In genomic region chr10:86493140-86493539, GRCm38 (mm10) we compare ENCODE assay signal across 27 mouse cellular contexts. TPM values are rescaled to one million over a fixed set of nuclear protein-coding genes. Genes with fewer than 3 reads are reported as not detected.
A peak's percentile ranks its signal among the peaks of the same experiment; 100 is the strongest.
DNase-seq lines count a peak whose midpoint lies in the region; ATAC-seq and TF ChIP-seq lines count a peak whose summit lies in the region.
"Had no signal": no experiment of that assay in that cellular context is flagged by ENCODE, and none has a peak within 500 bp of the region (broad histone marks: within the 10 kb centered on the region; RNA-seq: fewer than 3 reads in every experiment).

No protein-coding gene starts in this region.

- no peak for TF ChIP-seq EP300 in CH12.LX (IDR thresholded peaks at IDR 0.05; ENCODE audit: low read length)

- TF ChIP-seq POLR2A in CH12.LX (IDR thresholded peaks at IDR 0.05; ENCODE audit: low read depth, low read length) = no peak
- TF ChIP-seq POLR2A in olfactory bulb, adult 2 months (IDR thresholded peaks at IDR 0.05; ENCODE audit: insufficient read depth, low read depth, low read length) = no peak

- H3K36me3 ChIP-seq in hindbrain, postnatal 0 days (ENCODE audit: insufficient read depth, low read length) = no peaks in the 10 kb centered on the region
- H3K36me3 ChIP-seq in hindbrain, embryonic 16.5 days (ENCODE audit: control insufficient read depth, insufficient read depth, low read length) = no peaks in the 10 kb centered on the region
- H3K36me3 ChIP-seq in CH12.LX (replicated peaks in 1 of 2; ENCODE audit: control insufficient read depth in 1 of 2, insufficient read depth in 1 of 2, low read length in 1 of 2) = peaks cover 3 to 37% of the 10 kb centered on the region in 2 experiments
- H3K36me3 ChIP-seq: embryonic facial prominence, embryonic 12.5 days; embryonic facial prominence, embryonic 15.5 days; heart, embryonic 10.5 days; heart, embryonic 13.5 days had no signal

- H3K27me3 ChIP-seq in hindbrain, postnatal 0 days (ENCODE audit: insufficient read depth, low read length) = no peaks in the 10 kb centered on the region
- H3K27me3 ChIP-seq in hindbrain, embryonic 16.5 days (replicated peaks; ENCODE audit: control insufficient read depth, insufficient read depth, low read length) = no peaks in the 10 kb centered on the region
- H3K27me3 ChIP-seq in CH12.LX (replicated peaks) = no peaks in the 10 kb centered on the region
- H3K27me3 ChIP-seq: embryonic facial prominence, embryonic 12.5 days; embryonic facial prominence, embryonic 15.5 days had no signal

- no peak for TF ChIP-seq RAD21 in CH12.LX (IDR thresholded peaks at IDR 0.05; ENCODE audit: low read depth, low read length)

- dilution Hi-C loops in CH12.LX (cut with MboI; ENCODE audit: extremely low pct_ligation_motif_present, extremely low pct_unique_long_range_greater_than_20kb, low sequenced_read_pairs) = no loop called here

- no peak for DNase-seq in hindbrain, postnatal 0 days (ENCODE audit: low spot score)
- DNase-seq in layer of hippocampus, adult 9-11 months = peak; percentile 25
- DNase-seq in layer of hippocampus, postnatal 10 days (ENCODE audit: low spot score in 2 of 2) = no peak
- no peak for DNase-seq in CH12.LX (ENCODE audit: extremely low read depth)
- no peak for DNase-seq in urinary bladder, postnatal 4 days (ENCODE audit: low spot score in 2 of 2)
- DNase-seq: adrenal gland, adult 2 months; adrenal gland, postnatal 14 days; B cell, adult 2 months; cerebellum, adult 11-12 months; cerebellum, adult 8-10 months; cerebellum, postnatal 10 days; cerebellum, postnatal 36 days; forebrain, postnatal 0 days; gastrocnemius, postnatal 10 days; gastrocnemius, postnatal 36 days; heart, adult 2 months; heart, postnatal 14 days; heart, postnatal 4 days had no signal

- H3K79me2 ChIP-seq in CH12.LX (replicated peaks; ENCODE audit: control insufficient read depth, extremely low read depth, insufficient read depth, poor library complexity, severe bottlenecking) = peaks cover 32% of the 10 kb centered on the region

- H3K4me3 ChIP-seq in hindbrain, postnatal 0 days (ENCODE audit: low read length) = no peak overlapping the region
- H3K4me3 ChIP-seq in hindbrain, embryonic 16.5 days (ENCODE audit: low read length) = no peak overlapping the region
- H3K4me3 ChIP-seq in CH12.LX (replicated peaks in 1 of 3; ENCODE audit: low read depth in 2 of 3, low read length in 2 of 3, poor library complexity in 1 of 3) = no peak overlapping the region
- H3K4me3 ChIP-seq in olfactory bulb, adult 2 months (ENCODE audit: insufficient read depth, low read depth, low read length) = no peak overlapping the region
- H3K4me3 ChIP-seq: embryonic facial prominence, embryonic 12.5 days; embryonic facial prominence, embryonic 15.5 days; heart, adult 2 months; heart, embryonic 10.5 days; heart, embryonic 13.5 days had no signal

- 0 out of 2 replicates have a peak overlapping the region, but pooled peaks have one; percentile 7 for H3K27ac ChIP-seq in hindbrain, postnatal 0 days
- H3K27ac ChIP-seq in hindbrain, embryonic 16.5 days (ENCODE audit: low read depth, low read length) = no peak overlapping the region
- H3K27ac ChIP-seq in CH12.LX (ENCODE audit: insufficient read depth, low read depth) = peak overlapping the region; percentile 20; the same call in 1 of the 2 replicates
- H3K27ac ChIP-seq in olfactory bulb, adult 2 months (ENCODE audit: insufficient read depth, low read depth, low read length) = peak overlapping the region; percentile 68
- H3K27ac ChIP-seq: embryonic facial prominence, embryonic 12.5 days; embryonic facial prominence, embryonic 15.5 days; heart, adult 2 months; heart, embryonic 10.5 days; heart, embryonic 13.5 days; hindbrain, embryonic 14.5 days had no signal

- no peak for TF ChIP-seq CTCF in hindbrain, postnatal 0 days (IDR thresholded peaks at IDR 0.05; ENCODE audit: low read depth)
- no peak for TF ChIP-seq CTCF in CH12.LX (conservative IDR thresholded peaks at IDR 0.05 in 1 of 2, IDR thresholded peaks at IDR 0.05 in 1 of 2; ENCODE audit: low read depth in 2 of 2, low read length in 2 of 2)
- TF ChIP-seq CTCF in olfactory bulb, adult 2 months (IDR thresholded peaks at IDR 0.05; ENCODE audit: insufficient read depth, low read depth, low read length) = no peak

- 64% methylated on average over 5 of the region's 5 CpGs for WGBS in hindbrain, postnatal 0 days
- WGBS in hindbrain, embryonic 16.5 days = 81% methylated on average over 5 of the region's 5 CpGs
- WGBS in olfactory bulb, adult 2 months = 43% methylated on average over 5 of the region's 5 CpGs

- H3K9ac ChIP-seq in hindbrain, postnatal 0 days (replicated peaks; ENCODE audit: low read length) = no peak overlapping the region
- H3K9ac ChIP-seq in hindbrain, embryonic 16.5 days (ENCODE audit: low read depth, low read length) = no peak overlapping the region
- H3K9ac ChIP-seq in CH12.LX (ENCODE audit: insufficient read depth, low read depth) = peak overlapping the region; percentile 20; the same call in 1 of the 2 replicates
- H3K9ac ChIP-seq: embryonic facial prominence, embryonic 12.5 days; embryonic facial prominence, embryonic 15.5 days; heart, embryonic 13.5 days; hindbrain, embryonic 14.5 days had no signal

- ATAC-seq in hindbrain, postnatal 0 days = no peak
- no peak for ATAC-seq in hindbrain, embryonic 16.5 days
- ATAC-seq: forebrain, embryonic 14.5 days; forebrain, postnatal 0 days had no signal

- in situ Hi-C loops in CH12.LX (cut with MboI; ENCODE audit: low pct_ligation_motif_present, low pct_unique_long_range_greater_than_20kb, low sequenced_read_pairs) = no loop called here

- H3K4me2 ChIP-seq in hindbrain, postnatal 0 days (ENCODE audit: low read depth, low read length) = no peak overlapping the region
- H3K4me2 ChIP-seq in hindbrain, embryonic 16.5 days (ENCODE audit: low read length) = no peak overlapping the region
- peak overlapping the region; percentile 8 for H3K4me2 ChIP-seq in CH12.LX (ENCODE audit: insufficient read depth, low read depth, poor library complexity, severe bottlenecking)
- H3K4me2 ChIP-seq: embryonic facial prominence, embryonic 12.5 days; embryonic facial prominence, embryonic 15.5 days; heart, embryonic 13.5 days; hindbrain, embryonic 14.5 days had no signal

- peaks cover 21% of the 10 kb centered on the region for H3K4me1 ChIP-seq in hindbrain, postnatal 0 days (ENCODE audit: insufficient read depth, low read length)
- H3K4me1 ChIP-seq in hindbrain, embryonic 16.5 days (ENCODE audit: control insufficient read depth, insufficient read depth, low read depth, low read length) = peaks cover 20% of the 10 kb centered on the region
- H3K4me1 ChIP-seq in CH12.LX (ENCODE audit: control insufficient read depth in 1 of 2, insufficient read depth in 2 of 2) = peaks cover 27 to 76% of the 10 kb centered on the region in 2 experiments
- H3K4me1 ChIP-seq in olfactory bulb, adult 2 months (ENCODE audit: control insufficient read depth, insufficient read depth, low read length) = peaks cover 13% of the 10 kb centered on the region

- no peaks in the 10 kb centered on the region for H3K9me3 ChIP-seq in hindbrain, postnatal 0 days (ENCODE audit: low read length)
- no peaks in the 10 kb centered on the region for H3K9me3 ChIP-seq in hindbrain, embryonic 16.5 days (ENCODE audit: control insufficient read depth, low read length)
- H3K9me3 ChIP-seq in CH12.LX (replicated peaks; ENCODE audit: low read length) = no peaks in the 10 kb centered on the region
- H3K9me3 ChIP-seq: embryonic facial prominence, embryonic 12.5 days; embryonic facial prominence, embryonic 15.5 days; heart, embryonic 10.5 days; heart, embryonic 13.5 days had no signal

TF ChIP-seq in CH12.LX, 34 proteins besides CTCF, POLR2A, EP300 and RAD21:
- TF ChIP-seq UBTF (IDR thresholded peaks at IDR 0.05; ENCODE audit: low read depth, low read length) (no peak), SIN3A (IDR thresholded peaks at IDR 0.05; ENCODE audit: low read length) (peak; percentile 45; the same call in 1 of the 2 replicates), MAX (IDR thresholded peaks at IDR 0.05; ENCODE audit: low read length) (0 out of 2 replicates have a peak, but pooled peaks have one; percentile 32), USF1 (IDR thresholded peaks at IDR 0.05; ENCODE audit: low read depth, low read length) (0 out of 2 replicates have a peak, but pooled peaks have one; percentile 0), MAFK (IDR thresholded peaks at IDR 0.05; ENCODE audit: insufficient replicate concordance, low read length) (no peak)
TF ChIP-seq in CH12.LX: peak in this region for 3.

RNA-seq across cellular contexts. Expression of gene Syn3, which starts 5.6 kb away (rescaled TPM):
- total RNA-seq in hindbrain, postnatal 0 days (2014; rRNA removed) = 64.7 and 67.4 TPM in 2 replicates
- polyA plus RNA-seq in hindbrain, postnatal 0 days (2015; fragmentation: Nextera tagmentation; extraction: Ambion mirVana) = 15.1 and 18.3 TPM in 2 replicates
- 29.9 and 31.3 TPM in 2 replicates for polyA plus RNA-seq in hindbrain, embryonic 16.5 days (2015; fragmentation: Nextera tagmentation; extraction: Ambion mirVana)
- total RNA-seq in layer of hippocampus, postnatal 10 days (2021) = 10 to 100 TPM; 35.1 to 39.6 TPM
- 3.7 and 8.9 TPM in 2 replicates for total RNA-seq in CH12.LX (2012; rRNA removed)
- total RNA-seq in CH12.LX (2014; rRNA removed) = 2.6 and 2.8 TPM in 2 replicates
- 5.6 and 5.9 TPM in 2 replicates for polyA plus RNA-seq in CH12.LX (2012; ENCODE audit: insufficient read length, low read depth)
- polyA plus RNA-seq in olfactory bulb, adult 2 months (2012; ENCODE audit: insufficient read depth, insufficient read length, low replicate concordance, missing spikeins) = not detected in 2 replicates
- total RNA-seq: MEL had no signal
